Mouse (Mus musculus): Measurements from ENCODE around the gene Mpzl3.

DNA sequence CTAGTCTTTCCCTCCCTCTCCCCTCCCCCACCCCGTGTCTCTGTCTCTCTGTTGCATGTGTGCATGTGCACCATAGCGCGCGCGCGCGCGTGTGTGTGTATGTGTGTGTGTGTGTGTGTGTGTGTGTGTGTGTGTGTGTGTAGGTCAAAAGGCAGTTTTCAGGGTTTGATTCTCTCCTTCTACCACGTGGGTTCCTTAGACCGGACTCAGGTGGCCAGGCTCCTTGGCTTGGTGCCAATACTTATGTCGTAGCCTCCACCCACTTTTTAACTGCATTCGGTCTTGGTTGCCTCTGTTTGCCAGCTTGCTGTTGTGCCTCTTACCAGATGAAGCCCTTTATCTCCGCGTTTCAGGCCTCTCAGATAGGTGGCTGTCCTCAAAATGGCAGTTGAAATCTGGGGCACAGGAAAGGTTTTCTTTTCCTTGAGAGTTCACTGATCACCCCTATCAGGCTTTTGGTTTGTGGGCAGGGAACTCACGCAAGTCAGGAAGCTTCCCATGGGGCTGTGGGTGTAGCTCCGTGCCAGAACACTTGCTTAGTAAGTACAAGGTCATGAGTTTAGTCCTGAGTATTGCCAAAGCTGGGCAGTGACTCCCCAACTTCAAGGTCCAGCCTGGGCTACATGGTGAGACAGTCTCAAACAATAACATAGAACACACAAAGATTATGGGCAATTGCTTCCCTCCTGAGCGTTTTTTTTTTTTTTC lies 13.7 kb upstream of the Mpzl3 start:
- TF ChIP-seq E2F4 (IDR thresholded peaks at IDR 0.05; ENCODE audit: insufficient read depth) = no peak
- no peak for TF ChIP-seq USF1 (IDR thresholded peaks at IDR 0.05; ENCODE audit: low read depth)
- TF ChIP-seq REST (IDR thresholded peaks at IDR 0.05; ENCODE audit: insufficient read depth, insufficient read length) = no peak
- TF ChIP-seq POLR2A (IDR thresholded peaks at IDR 0.05; ENCODE audit: insufficient read length, low read depth) = no peak
- TF ChIP-seq MYOD1 (IDR thresholded peaks at IDR 0.05; ENCODE audit: control insufficient read depth in 1 of 3, insufficient read length in 2 of 3, low read depth in 2 of 3) = no peak
- no peak for TF ChIP-seq TCF12 (IDR thresholded peaks at IDR 0.05; ENCODE audit: insufficient read depth, poor library complexity, severe bottlenecking)
- TF ChIP-seq MAX (IDR thresholded peaks at IDR 0.05; ENCODE audit: low read depth) = no peak
- no peak for TF ChIP-seq MYOG (IDR thresholded peaks at IDR 0.05; ENCODE audit: control insufficient read depth in 1 of 3, insufficient read depth in 1 of 3, insufficient read length in 2 of 3, low read depth in 2 of 3)
- no peak for TF ChIP-seq CEBPB (IDR thresholded peaks at IDR 0.05; ENCODE audit: insufficient read depth, poor library complexity, severe bottlenecking)

All from myocyte (in vitro differentiated cells).